Mouse (Mus musculus) gonadal fat pad, adult 2 months (tissue): ENCODE results near the gene Nlrp9b. TPM values are rescaled to one million over a fixed set of nuclear protein-coding genes. Genes with fewer than 3 reads are reported as not detected.
"Not testable (repeated sequence)": the region's sequence is repeated elsewhere in the genome, so short reads cannot be mapped to it uniquely, and the experiment has no call there.

Experiments used
- DNase-seq: peaks from one replicate; pipeline ENCODE4 v3.0.0-alpha.2; 2012; ENCODE audit warnings: low read depth
- polyA plus RNA-seq: library from polyadenylated mRNA; depleted of rRNA; stranded (reverse); fragments of >200 nt; gene quantifications from 2 replicates; pipeline ENCODE4 v1.2.3, GENCODE M21; 2012; rRNA removed

Gene Nlrp9b
- polyA plus RNA-seq, 1 experiment = 1.6 TPM

DNA sequence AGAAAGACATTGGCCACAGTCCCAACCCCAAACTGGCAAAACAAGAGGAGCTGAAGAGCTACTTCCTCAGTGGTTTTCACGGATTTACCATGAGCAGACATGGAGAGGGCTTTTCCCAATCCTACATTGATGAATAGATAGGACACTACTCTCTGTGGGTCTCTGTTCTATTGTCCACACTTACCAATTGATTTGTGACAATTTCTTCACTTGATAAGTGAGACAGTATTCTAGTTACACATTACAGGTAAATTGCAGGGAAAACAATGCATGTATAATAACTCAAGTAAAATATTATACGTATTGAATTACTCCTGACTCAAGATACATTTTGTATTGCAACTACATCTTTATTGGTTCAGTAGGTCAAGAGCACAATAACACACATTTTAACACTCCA lies 131.2 kb downstream of the Nlrp9b start, which contains the start of gene Gm16442:
TSS of gene Gm16442 (minus strand) at position 101 of the 400 bp plus-strand sequence.
- DNase-seq = not testable (repeated sequence)

Other genes with a start within 250 kb of the Nlrp9b start
- gene Nectin2, start 241.0 kb upstream of the Nlrp9b start, polyA plus RNA-seq = 47.6 and 48.5 TPM in 2 replicates
- 133 and 134 TPM in 2 replicates for gene Bcam, start 220.4 kb upstream of the Nlrp9b start, polyA plus RNA-seq
- 21.4 and 22.9 TPM in 2 replicates for gene Cblc, start 194.7 kb upstream of the Nlrp9b start, polyA plus RNA-seq
- gene Bcl3, start 168.7 kb upstream of the Nlrp9b start, polyA plus RNA-seq = 10.5 and 11.8 TPM in 2 replicates
- 0.11 TPM in 1 of 2 replicates, not detected in the other for gene Gm19345, start 139.5 kb upstream of the Nlrp9b start, polyA plus RNA-seq
- 0.22 and 0.57 TPM in 2 replicates for gene Ceacam16, start 130.2 kb upstream of the Nlrp9b start, polyA plus RNA-seq
- 0.16 and 1.8 TPM in 2 replicates for gene Ceacam19, start 103.5 kb upstream of the Nlrp9b start, polyA plus RNA-seq
- 17.0 and 21.0 TPM in 2 replicates for gene Pvr, start 70.3 kb upstream of the Nlrp9b start, polyA plus RNA-seq
- gene Igsf23, start 40.7 kb upstream of the Nlrp9b start, polyA plus RNA-seq = 0.20 and 0.37 TPM in 2 replicates
- 0.09 and 0.15 TPM in 2 replicates for gene Ceacam20, start 26.1 kb upstream of the Nlrp9b start, polyA plus RNA-seq
- gene Vmn1r91, start 108.2 kb downstream of the Nlrp9b start, polyA plus RNA-seq = 0.08 TPM in 1 of 2 replicates, not detected in the other
- not detected in 2 replicates for gene Gm16442, start 131.1 kb downstream of the Nlrp9b start, polyA plus RNA-seq
- not detected in 2 replicates for gene Vmn1r93, start 147.6 kb downstream of the Nlrp9b start, polyA plus RNA-seq
- gene Vmn1r94, start 176.9 kb downstream of the Nlrp9b start, polyA plus RNA-seq = not detected in 2 replicates
- not detected in 2 replicates for gene Vmn1r95, start 202.2 kb downstream of the Nlrp9b start, polyA plus RNA-seq
- gene Gm6164, start 214.1 kb downstream of the Nlrp9b start, polyA plus RNA-seq = not detected in 2 replicates
- not detected in 2 replicates for gene Gm4498, start 242.4 kb downstream of the Nlrp9b start, polyA plus RNA-seq